Mouse (Mus musculus) heart, adult 2 months (tissue): ENCODE measurements at regions not wholly inside any gene's neighbourhood (a gene's known extent, or its start where the extent isn't known, plus 50 kb on each side); places are given as distances from the start of the nearest gene placed in this dataset.

Source experiments
- DNase-seq, 2 experiments: peaks; one replicate each; pipeline ENCODE4 v3.0.0; 2021
- H3K27ac ChIP-seq: fragments of 200-600 bp; 2 replicates; pipeline ENCODE4 v1.8.1; 2022
- H3K27me3 ChIP-seq: fragments of 200-500 bp; 2 replicates; pipeline ENCODE4 v1.6.1; 2012; ENCODE audit warnings: mild to moderate bottlenecking, low read length, inconsistent platforms, mixed read lengths; ENCODE audit not compliant: control insufficient read depth, insufficient read depth
- H3K36me3 ChIP-seq: fragments of 200-500 bp; 2 replicates; pipeline ENCODE4 v1.6.1; 2012; ENCODE audit warnings: low read length, inconsistent platforms; ENCODE audit not compliant: control insufficient read depth, insufficient read depth
- H3K4me1 ChIP-seq: fragments of 200-500 bp; 2 replicates; pipeline ENCODE4 v1.6.1; 2011; ENCODE audit warnings: low read length; ENCODE audit not compliant: control insufficient read depth, insufficient read depth
- H3K4me3 ChIP-seq: fragments of 200-600 bp; 2 replicates; pipeline ENCODE4 v1.8.1; 2022
- H3K79me2 ChIP-seq: fragments of 200-500 bp; replicated peaks from 2 replicates; pipeline ENCODE4 v1.6.1; 2012; ENCODE audit warnings: mild to moderate bottlenecking, inconsistent platforms, low read length, moderate library complexity, mixed read lengths; ENCODE audit not compliant: control insufficient read depth, insufficient read depth
- H3K9ac ChIP-seq: fragments of 200-500 bp; 2 replicates; pipeline ENCODE4 v1.6.1; 2012; ENCODE audit warnings: low read depth, mild to moderate bottlenecking, control low read depth, inconsistent platforms, low read length, mixed read lengths
- CTCF ChIP-seq: fragments of 200-600 bp; IDR thresholded peaks from 2 replicates; pipeline ENCODE4 v1.8.1; 2022; ENCODE audit warnings: antibody characterized with exemption, mild to moderate bottlenecking, moderate library complexity
- EP300 ChIP-seq: fragments of 200-500 bp; IDR thresholded peaks from 2 replicates; pipeline ENCODE4 v1.6.1; 2011; ENCODE audit warnings: low read depth, low read length, control low read depth; ENCODE audit not compliant: insufficient read depth
- POLR2A ChIP-seq: fragments of 200-500 bp; IDR thresholded peaks from 2 replicates; pipeline ENCODE4 v1.6.1; 2011; ENCODE audit warnings: mild to moderate bottlenecking, low read depth, low read length, control low read depth; ENCODE audit not compliant: insufficient read depth
- WGBS: fragments of 180-500 bp; shearing (Covaris S2); methylation state at CpG from one replicate; pipeline ENCODE4 v1.1.7; 2018; 5-methylcytosine and 5-hydroxymethylcytosine counted together
- intact Hi-C: fragments of 180-260 bp; cut with DNase I; formaldehyde crosslinking; loops from one replicate; pipeline ENCODE4 v1.15.1; 2025

- Histone ChIP-seq H3K27me3 (no peaks in the 10 kb centered on the region), H3K9ac (no peak overlapping the region), H3K27ac (no peak overlapping the region), H3K4me1 (no peaks in the 10 kb centered on the region), H3K4me3 (no peak overlapping the region), H3K36me3 (no peaks in the 10 kb centered on the region), H3K79me2 (no peaks in the 10 kb centered on the region)
- intact Hi-C loops: no loop called here
- no peak for TF ChIP-seq CTCF
- TF ChIP-seq POLR2A: no peak
- no peak for TF ChIP-seq EP300
- 91% methylated on average over 1 of the region's 1 CpGs for WGBS
- no peak for DNase-seq
Observed at GRCm38 (mm10) chr15:56076680-56077079, 1400.7 kb downstream of the Slc22a22 start.

GRCm38 (mm10) chr15:56069511-56069910 lies 1407.9 kb downstream of the Slc22a22 start:
- intact Hi-C loops: loop anchor here (5.0 to 10.0 kb wide), 3 partner anchors 675 to 1438 kb away; no protein-coding TSS in a partner anchor
- no peak overlapping the region for H3K27ac ChIP-seq
- WGBS: 84% methylated on average over 2 of the region's 2 CpGs

GRCm38 (mm10) chr15:56067214-56067613 lies 1410.2 kb downstream of the Slc22a22 start:
- Histone ChIP-seq H3K9ac (no peak overlapping the region), H3K27me3 (no peaks in the 10 kb centered on the region), H3K4me3 (no peak overlapping the region), H3K36me3 (no peaks in the 10 kb centered on the region), H3K27ac (no peak overlapping the region), H3K79me2 (no peaks in the 10 kb centered on the region), H3K4me1 (no peaks in the 10 kb centered on the region)
- intact Hi-C loops: loop anchor here (5.0 to 10.0 kb wide), 3 partner anchors 678 to 1440 kb away; no protein-coding TSS in a partner anchor
- DNase-seq: no peak
- no peak for TF ChIP-seq POLR2A
- no peak for TF ChIP-seq CTCF
- no peak for TF ChIP-seq EP300
- WGBS: 52% methylated on average over 3 of the region's 3 CpGs

More at GRCm38 (mm10) chr15:56069511-56069910, 1407.9 kb downstream of the Slc22a22 start:
- Histone ChIP-seq H3K79me2 (no peaks in the 10 kb centered on the region), H3K4me3 (no peak overlapping the region), H3K27me3 (no peaks in the 10 kb centered on the region), H3K36me3 (no peaks in the 10 kb centered on the region), H3K9ac (no peak overlapping the region), H3K4me1 (no peaks in the 10 kb centered on the region)
- TF ChIP-seq POLR2A (no peak), EP300 (no peak), CTCF (no peak)
- DNase-seq: no peak

DNA sequence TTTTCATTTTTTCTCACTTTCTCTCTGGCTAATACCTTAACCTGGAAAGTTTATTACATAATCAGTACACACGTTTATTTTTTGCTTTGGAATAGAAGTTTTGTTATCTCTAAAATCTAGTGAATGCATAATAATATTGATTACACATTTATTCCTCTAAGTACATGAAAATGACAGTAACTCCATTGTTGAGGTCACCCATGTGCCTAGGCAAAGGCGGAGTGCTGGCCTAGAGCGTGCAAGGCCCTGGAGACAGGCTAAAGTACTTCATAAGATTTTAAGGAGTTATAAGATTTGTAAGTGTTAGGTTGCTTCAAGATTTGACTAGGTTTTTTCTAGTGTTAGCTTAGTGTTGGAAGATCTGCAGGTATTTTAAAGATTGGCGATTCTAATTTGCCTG lies 1410.9 kb downstream of the Slc22a22 start:
- Histone ChIP-seq H3K9ac (no peak overlapping the region), H3K79me2 (no peaks in the 10 kb centered on the region), H3K4me1 (no peaks in the 10 kb centered on the region), H3K27ac (no peak overlapping the region), H3K27me3 (no peaks in the 10 kb centered on the region), H3K4me3 (no peak overlapping the region), H3K36me3 (no peaks in the 10 kb centered on the region)
- no peak for TF ChIP-seq POLR2A
- no peak for TF ChIP-seq EP300
- no peak for TF ChIP-seq CTCF
- no peak for DNase-seq
- intact Hi-C loops: loop anchor here (5.0 to 10.0 kb wide), 3 partner anchors 678 to 1441 kb away; no protein-coding TSS in a partner anchor
- WGBS: 75% methylated on average over 4 of the region's 4 CpGs

DNA sequence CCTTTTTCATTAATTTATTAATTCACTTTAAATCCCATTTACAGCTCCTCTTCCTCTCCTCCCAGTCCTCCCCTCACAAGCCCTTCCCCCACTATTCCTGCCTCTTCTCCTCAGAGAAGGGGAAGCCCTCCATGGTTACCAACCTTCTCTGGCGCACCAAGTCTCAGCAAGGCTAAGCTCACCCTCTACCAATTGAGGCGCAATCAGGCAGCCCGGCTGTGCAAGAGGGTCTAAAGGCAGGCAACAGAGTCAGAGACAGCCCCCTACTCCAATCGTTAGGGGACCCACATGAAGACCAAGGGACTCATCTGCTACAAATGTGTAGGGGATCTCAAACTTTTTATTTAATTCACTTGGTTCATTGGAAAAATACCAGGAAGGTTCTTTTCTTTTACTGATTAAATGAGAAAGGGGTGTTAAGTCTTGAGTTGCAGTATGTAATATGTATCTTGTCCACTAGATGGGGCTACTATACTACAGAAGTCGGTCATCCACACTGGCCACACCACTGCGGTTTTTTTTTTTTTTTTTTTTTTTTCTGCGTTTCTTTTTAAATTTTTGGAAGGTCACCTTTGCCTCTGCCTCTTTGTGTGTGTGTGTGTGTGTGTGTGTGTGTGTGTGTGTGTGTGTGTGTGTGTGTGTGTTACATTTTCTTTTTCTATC lies 1411.4 kb downstream of the Slc22a22 start:
- no peak overlapping the region for H3K4me3 ChIP-seq
- H3K79me2 ChIP-seq: no peaks in the 10 kb centered on the region
- no peak overlapping the region for H3K27ac ChIP-seq
- TF ChIP-seq CTCF: peak; percentile 71
- TF ChIP-seq EP300: no peak
- 27% methylated on average over 7 of the region's 7 CpGs for WGBS
- H3K36me3 ChIP-seq: no peaks in the 10 kb centered on the region
- no peak for DNase-seq
- intact Hi-C loops: loop anchor here (5.0 to 10.0 kb wide), 3 partner anchors 679 to 1441 kb away; no protein-coding TSS in a partner anchor
- H3K27me3 ChIP-seq: no peaks in the 10 kb centered on the region
- H3K9ac ChIP-seq: no peak overlapping the region
- H3K4me1 ChIP-seq: no peaks in the 10 kb centered on the region

DNA sequence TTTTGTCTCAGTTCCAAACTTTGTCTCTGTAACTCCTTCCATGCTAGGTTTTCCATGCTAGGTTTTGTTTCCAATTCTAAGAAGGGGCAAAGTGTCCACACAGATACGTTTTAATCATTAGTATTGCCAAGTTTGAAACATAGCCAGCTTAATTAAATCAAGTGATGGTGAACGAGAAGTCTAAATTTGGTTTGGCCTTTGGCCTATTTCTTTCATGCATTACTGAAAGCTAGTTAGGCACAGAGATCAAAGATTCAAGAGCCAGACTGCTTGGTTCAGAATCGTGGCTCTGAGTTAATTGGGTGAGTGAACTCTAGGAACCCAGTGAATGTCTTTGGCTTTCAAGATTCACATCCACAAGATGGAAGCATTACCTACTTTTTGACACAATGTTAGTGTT lies 1414.8 kb downstream of the Slc22a22 start:
- H3K27ac ChIP-seq: no peak overlapping the region
- no peaks in the 10 kb centered on the region for H3K4me1 ChIP-seq
- H3K4me3 ChIP-seq: no peak overlapping the region
- H3K27me3 ChIP-seq: no peaks in the 10 kb centered on the region
- no peaks in the 10 kb centered on the region for H3K36me3 ChIP-seq
- H3K79me2 ChIP-seq: no peaks in the 10 kb centered on the region
- no peak for DNase-seq
- 58% methylated on average over 3 of the region's 3 CpGs for WGBS
- no peak for TF ChIP-seq POLR2A
- TF ChIP-seq EP300: no peak
- TF ChIP-seq CTCF: no peak
- intact Hi-C loops: loop anchor here (10.0 kb wide), 1 partner anchor 682 kb away; no protein-coding TSS in a partner anchor
- no peak overlapping the region for H3K9ac ChIP-seq
